Mouse (Mus musculus) neural tube, embryonic 12.5 days (tissue): ENCODE results near the gene Prss57. TPM values are rescaled to one million over a fixed set of nuclear protein-coding genes. Genes with fewer than 3 reads are reported as not detected.
"Not testable (repeated sequence)": the region's sequence is repeated elsewhere in the genome, so short reads cannot be mapped to it uniquely, and the experiment has no call there.

Source experiments
- ATAC-seq: fragments of 200-750 bp; cut with Nextera tagmentation; 2 replicates; pipeline ENCODE4 v1.8.0; 2017; ENCODE audit warnings: low read depth, mild to moderate bottlenecking, moderate TSS enrichment, moderate library complexity; ENCODE audit not compliant: low FRiP score
- H3K27ac ChIP-seq: fragments of 300-500 bp; sonication (generic); 2 replicates; pipeline ENCODE4 v1.5.1; 2016
- H3K27me3 ChIP-seq: fragments of 300-500 bp; sonication (generic); replicated peaks from 2 replicates; pipeline ENCODE4 v1.6.1; 2016; ENCODE audit warnings: mild to moderate bottlenecking
- H3K36me3 ChIP-seq: fragments of 300-500 bp; sonication (generic); 2 replicates; pipeline ENCODE4 v1.6.1; 2016; ENCODE audit warnings: mild to moderate bottlenecking
- H3K4me1 ChIP-seq: fragments of 300-500 bp; sonication (generic); 2 replicates; pipeline ENCODE4 v1.6.1; 2016
- H3K4me2 ChIP-seq: fragments of 300-500 bp; sonication (generic); replicated peaks from 2 replicates; pipeline ENCODE4 v1.6.1; 2016; ENCODE audit warnings: mild to moderate bottlenecking
- H3K4me3 ChIP-seq: fragments of 300-500 bp; sonication (generic); 2 replicates; pipeline ENCODE4 v1.5.1; 2016
- H3K9ac ChIP-seq: fragments of 300-500 bp; sonication (generic); 2 replicates; pipeline ENCODE4 v1.6.1; 2016; ENCODE audit warnings: mild to moderate bottlenecking
- H3K9me3 ChIP-seq: fragments of 300-500 bp; sonication (generic); 2 replicates; pipeline ENCODE4 v1.6.1; 2016; ENCODE audit warnings: mild to moderate bottlenecking
- WGBS: fragments of 180-500 bp; shearing (Covaris S2); methylation state at CpG from one replicate; pipeline ENCODE4 v1.1.7; 2016; 5-methylcytosine and 5-hydroxymethylcytosine counted together
- polyA plus RNA-seq: library from polyadenylated mRNA; unstranded; fragments of >200 nt; fragmentation: Nextera tagmentation; extraction: Ambion mirVana; gene quantifications from 2 replicates; pipeline ENCODE4 v1.2.1, GENCODE M21; 2016

Gene Prss57
- polyA plus RNA-seq, 1 experiment from 2014 or later, result 0.16 TPM

DNA sequence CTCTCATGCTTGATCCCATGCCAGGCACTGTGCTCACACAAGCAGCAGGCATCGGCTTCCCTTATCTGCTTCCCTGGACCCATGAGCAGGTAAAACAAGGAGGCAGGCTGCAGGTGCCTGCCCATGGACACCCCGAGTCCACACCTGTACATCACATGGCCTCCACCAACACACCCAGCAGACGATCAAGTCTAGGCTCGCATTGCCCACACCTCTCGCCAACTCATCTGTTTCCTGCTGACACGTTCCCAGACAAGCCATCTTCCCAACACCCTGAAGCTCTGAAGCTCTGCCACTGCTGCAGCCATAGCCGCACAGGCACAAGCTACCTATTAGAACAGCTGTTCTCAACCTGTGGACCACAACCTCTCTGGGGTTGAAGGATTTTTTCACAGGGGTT lies 26.5 kb downstream of the Prss57 start:
- 85% methylated on average over 7 of the region's 7 CpGs for WGBS

DNA sequence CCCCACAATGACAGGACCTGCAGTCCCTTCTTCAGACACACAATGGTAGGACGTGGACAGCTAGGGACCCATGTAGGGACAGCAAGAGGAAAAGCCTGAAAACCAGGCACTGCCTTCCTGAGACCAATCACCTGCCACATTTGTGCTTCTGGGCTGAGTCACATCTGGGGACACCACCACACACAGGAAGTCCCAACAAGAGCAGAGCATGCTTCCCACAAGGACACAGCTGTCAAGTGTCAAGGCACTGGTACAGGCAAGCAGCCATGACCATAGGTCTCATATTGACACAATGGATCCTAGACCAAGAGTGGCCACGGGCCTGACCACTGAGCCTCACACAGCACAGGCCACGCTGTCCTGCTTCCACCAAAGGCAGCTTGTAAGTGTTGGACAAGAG lies 27.9 kb downstream of the Prss57 start:
- no peak overlapping the region for H3K4me3 ChIP-seq
- peaks cover 18% of the 10 kb centered on the region for H3K4me1 ChIP-seq
- no peak overlapping the region for H3K4me2 ChIP-seq
- H3K9ac ChIP-seq, result no peak overlapping the region
- H3K36me3 ChIP-seq, result peaks cover 45% of the 10 kb centered on the region
- H3K9me3 ChIP-seq, result no peaks in the 10 kb centered on the region
- no peak for ATAC-seq
- H3K27ac ChIP-seq, result no peak overlapping the region
- 93% methylated on average over 3 of the region's 3 CpGs for WGBS
- no peaks in the 10 kb centered on the region for H3K27me3 ChIP-seq

More for the DNA sequence above, 26.5 kb downstream of the Prss57 start:
- peaks cover 23% of the 10 kb centered on the region for H3K4me1 ChIP-seq
- H3K4me3 ChIP-seq, result no peak overlapping the region
- no peak for ATAC-seq
- no peaks in the 10 kb centered on the region for H3K9me3 ChIP-seq
- H3K4me2 ChIP-seq, result no peak overlapping the region; the same call in 1 of the 2 replicates
- 0 out of 2 replicates have a peak overlapping the region, but pooled peaks have one; percentile 5 for H3K9ac ChIP-seq
- peaks cover 32% of the 10 kb centered on the region for H3K36me3 ChIP-seq
- no peak overlapping the region for H3K27ac ChIP-seq
- H3K27me3 ChIP-seq, result no peaks in the 10 kb centered on the region

DNA sequence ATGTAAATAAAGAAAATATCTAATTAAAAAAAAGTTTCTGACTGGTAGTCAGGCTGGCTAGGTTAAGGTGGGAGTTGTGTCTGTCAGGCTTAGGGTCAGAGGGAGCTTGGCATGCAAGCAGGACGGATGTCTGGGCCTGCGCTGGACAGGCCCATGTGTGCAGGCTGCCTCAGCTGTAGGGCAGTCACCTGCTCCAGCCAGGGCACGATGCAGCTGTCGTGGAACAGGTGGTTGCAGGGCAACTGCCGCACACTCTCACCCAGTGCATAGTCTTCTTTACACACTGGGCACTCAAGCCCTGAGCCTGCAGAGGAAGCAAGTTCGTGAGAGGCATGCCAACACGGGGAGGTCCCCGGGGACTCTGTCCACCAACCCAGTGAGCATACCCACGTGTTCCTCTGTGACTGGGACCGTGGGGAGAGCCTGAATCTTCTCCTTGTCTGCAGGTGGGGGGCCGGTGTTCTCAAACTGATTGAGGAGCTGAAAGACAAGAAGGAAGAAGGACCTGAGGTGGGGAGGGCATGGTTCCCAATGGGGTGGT lies 30.1 kb downstream of the Prss57 start:
- no peak for ATAC-seq
- Histone ChIP-seq H3K4me1 (peaks cover 16% of the 10 kb centered on the region), H3K27me3 (no peaks in the 10 kb centered on the region), H3K4me2 (no peak overlapping the region), H3K9ac (no peak overlapping the region), H3K9me3 (no peaks in the 10 kb centered on the region), H3K4me3 (no peak overlapping the region), H3K27ac (no peak overlapping the region), H3K36me3 (peaks cover 65% of the 10 kb centered on the region)
- WGBS, result 92% methylated on average over 11 of the region's 11 CpGs

DNA sequence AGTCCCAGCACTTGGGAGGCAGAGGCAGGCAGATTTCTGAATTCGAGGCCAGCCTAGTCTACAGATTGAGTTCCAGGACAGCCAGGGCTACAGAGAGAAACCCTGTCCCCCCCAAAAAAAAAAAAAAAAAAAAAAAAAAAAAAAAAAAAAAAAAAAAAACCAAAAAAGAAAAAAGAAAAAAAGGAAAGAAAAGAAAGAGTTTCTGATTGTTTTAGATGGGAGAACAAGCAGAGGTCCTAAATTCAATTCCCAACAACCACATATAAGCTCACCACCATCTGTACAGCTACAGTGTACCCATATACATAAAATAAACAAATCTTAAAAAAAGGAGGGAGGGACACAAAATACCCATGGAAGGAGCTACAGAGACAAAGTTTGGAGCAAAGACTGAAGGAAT lies 31.1 kb downstream of the Prss57 start:
- not testable (repeated sequence) for H3K4me3 ChIP-seq, H3K27me3 ChIP-seq, H3K9me3 ChIP-seq, H3K4me2 ChIP-seq, H3K27ac ChIP-seq, ATAC-seq, H3K9ac ChIP-seq
- Histone ChIP-seq H3K4me1 (peaks cover 16% of the 10 kb centered on the region), H3K36me3 (peaks cover 68% of the 10 kb centered on the region)
- WGBS, result 86% methylated on average over 1 of the region's 1 CpGs

DNA sequence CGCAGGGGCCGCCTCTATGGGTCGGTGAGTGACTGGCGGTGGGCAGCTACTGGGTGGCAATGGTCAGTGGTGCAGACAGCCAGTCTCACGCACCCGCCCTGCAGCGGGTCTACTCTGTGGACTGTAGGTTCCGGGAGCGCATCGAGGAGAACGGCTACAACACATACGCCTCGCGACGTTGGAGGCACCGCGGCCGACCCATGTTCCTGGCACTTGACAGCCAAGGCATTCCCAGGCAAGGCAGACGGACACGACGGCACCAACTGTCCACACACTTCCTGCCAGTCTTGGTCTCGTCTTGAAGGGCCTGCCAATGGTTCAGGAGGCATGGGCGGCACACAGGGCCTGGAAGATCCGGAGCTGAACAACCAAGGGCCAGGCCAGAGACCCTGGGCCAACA lies 34.1 kb downstream of the Prss57 start:
- ATAC-seq, result no peak

DNA sequence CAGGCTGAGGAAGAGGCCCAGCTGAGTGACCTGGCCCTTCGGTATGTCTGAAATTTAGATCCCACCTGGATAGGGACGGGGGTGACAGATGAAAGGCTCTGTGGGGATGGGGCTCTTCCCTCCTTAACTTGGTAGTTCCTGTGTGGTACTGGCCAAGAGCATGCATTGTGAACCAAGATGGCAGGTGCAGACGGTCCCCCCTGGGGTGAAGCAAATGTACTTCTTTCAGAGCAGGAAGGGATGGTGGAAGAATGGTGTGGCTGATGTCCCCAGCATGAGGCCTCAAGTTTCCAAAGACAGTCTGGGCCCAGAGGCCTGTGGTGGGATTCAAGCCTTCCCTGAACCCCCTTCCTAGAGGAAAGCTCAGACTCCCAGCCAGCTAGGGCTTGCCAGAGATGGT lies 34.9 kb downstream of the Prss57 start:
- Histone ChIP-seq H3K27me3 (no peaks in the 10 kb centered on the region), H3K9ac (no peak overlapping the region), H3K27ac (no peak overlapping the region), H3K4me2 (no peak overlapping the region), H3K4me3 (no peak overlapping the region), H3K36me3 (peaks cover 51% of the 10 kb centered on the region), H3K9me3 (no peaks in the 10 kb centered on the region), H3K4me1 (peaks cover 17% of the 10 kb centered on the region)
- ATAC-seq, result no peak
- WGBS, result 77% methylated on average over 3 of the region's 3 CpGs

More for the DNA sequence above, 34.1 kb downstream of the Prss57 start:
- Histone ChIP-seq H3K9ac (no peak overlapping the region), H3K27ac (no peak overlapping the region), H3K36me3 (peaks cover 59% of the 10 kb centered on the region), H3K4me2 (no peak overlapping the region), H3K4me3 (no peak overlapping the region), H3K27me3 (no peaks in the 10 kb centered on the region), H3K4me1 (peaks cover 17% of the 10 kb centered on the region), H3K9me3 (no peaks in the 10 kb centered on the region)
- WGBS, result 90% methylated on average over 24 of the region's 24 CpGs

DNA sequence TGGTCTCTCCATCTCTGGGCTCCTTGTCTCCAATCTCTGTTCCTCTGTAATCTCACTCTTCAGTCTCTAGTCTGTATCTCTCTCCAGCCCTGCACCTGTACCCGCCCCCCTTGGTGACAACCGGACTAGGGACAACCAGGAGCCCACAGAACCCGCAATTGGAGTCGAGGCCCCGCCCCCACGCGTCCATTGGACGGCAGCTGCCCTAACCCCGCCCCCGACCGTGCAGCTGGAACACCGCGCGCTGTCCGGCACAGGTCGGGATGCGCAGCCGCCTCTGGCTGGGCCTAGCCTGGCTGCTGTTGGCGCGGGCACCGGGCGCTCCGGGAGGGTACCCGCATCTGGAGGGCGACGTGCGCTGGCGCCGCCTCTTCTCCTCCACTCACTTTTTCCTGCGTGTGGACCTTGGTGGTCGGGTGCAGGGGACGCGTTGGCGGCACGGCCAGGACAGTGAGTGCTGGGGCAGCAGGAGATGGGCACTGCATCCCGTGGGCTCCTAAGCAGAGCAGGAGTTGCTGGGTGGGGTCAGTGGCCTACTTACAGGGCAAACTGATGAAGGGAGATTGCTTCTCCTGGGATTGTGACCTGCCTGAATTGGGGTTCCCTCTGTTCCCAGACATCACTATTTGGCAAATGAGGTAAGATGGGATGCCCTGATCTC lies 35.8 kb downstream of the Prss57 start, which contains the start of gene Fgf22:
Gene Fgf22 (plus strand): TSS at position 221 of the 661 bp plus-strand sequence.
- H3K9ac ChIP-seq, result peak within 1 kb of the TSS; percentile 49
- ATAC-seq, result peak; percentile 87
- peak within 1 kb of the TSS; percentile 83 for H3K4me2 ChIP-seq
- WGBS, result 1% methylated on average over 36 of the region's 36 CpGs
- H3K4me3 ChIP-seq, result peak within 1 kb of the TSS; percentile 40
- H3K27ac ChIP-seq, result no peak within 1 kb of the TSS
- H3K27me3 ChIP-seq, result no peaks in the 10 kb centered on the region
- H3K36me3 ChIP-seq, result peaks cover 42% of the 10 kb centered on the region
- peaks cover 17% of the 10 kb centered on the region for H3K4me1 ChIP-seq
- no peaks in the 10 kb centered on the region for H3K9me3 ChIP-seq

DNA sequence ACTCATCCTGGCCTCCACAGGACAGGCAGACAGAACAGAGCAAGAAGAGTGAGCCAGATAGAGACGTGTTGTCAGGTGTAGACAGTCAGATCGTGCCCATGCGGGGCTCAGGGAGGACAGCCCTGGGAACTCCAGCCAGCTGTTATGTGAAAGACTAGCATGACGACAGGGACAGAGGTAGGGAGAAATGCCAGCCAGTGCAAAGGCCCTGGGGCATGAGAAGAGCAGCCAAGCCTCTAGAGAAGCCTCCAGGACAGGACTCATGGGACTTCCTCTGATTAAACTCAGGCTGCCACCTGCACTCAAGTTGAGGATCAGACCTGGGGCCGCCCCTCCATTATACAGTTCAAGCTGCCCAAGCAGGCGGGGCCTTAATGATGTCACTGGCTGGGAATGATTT lies 42.3 kb downstream of the Prss57 start:
- Histone ChIP-seq H3K9ac (no peak overlapping the region), H3K4me2 (no peak overlapping the region), H3K4me3 (no peak overlapping the region), H3K27me3 (no peaks in the 10 kb centered on the region), H3K36me3 (peaks cover 11% of the 10 kb centered on the region), H3K4me1 (peaks cover 7% of the 10 kb centered on the region; the same call in 1 of the 2 replicates), H3K27ac (no peak overlapping the region), H3K9me3 (no peaks in the 10 kb centered on the region)
- WGBS, result 81% methylated on average over 6 of the region's 6 CpGs
- no peak for ATAC-seq

DNA sequence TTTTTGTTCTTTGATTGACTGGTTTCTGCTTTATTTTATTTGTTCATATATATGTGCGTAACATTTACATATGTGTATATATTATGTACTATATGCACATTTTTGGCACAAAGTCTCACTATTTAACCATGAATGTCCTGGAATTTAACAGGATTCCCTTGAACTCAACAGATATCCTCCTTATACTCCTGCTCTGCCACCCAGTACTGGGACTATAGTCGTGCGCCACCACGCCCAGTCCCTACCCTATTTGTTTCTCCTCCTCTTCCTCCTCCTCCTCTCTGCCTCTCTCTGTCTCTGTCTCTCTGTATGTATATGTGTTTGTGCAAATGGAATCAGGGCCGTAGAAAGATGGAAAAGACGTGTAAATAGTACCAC lies 44.0 kb downstream of the Prss57 start:
- WGBS, result 28% methylated on average over 6 of the region's 6 CpGs
- Histone ChIP-seq H3K36me3 (peaks cover 26% of the 10 kb centered on the region), H3K4me2 (peak overlapping the region; percentile 63), H3K27ac (no peak overlapping the region), H3K4me1 (peaks cover 7% of the 10 kb centered on the region; the same call in 1 of the 2 replicates), H3K9ac (no peak overlapping the region), H3K27me3 (no peaks in the 10 kb centered on the region), H3K9me3 (no peaks in the 10 kb centered on the region), H3K4me3 (no peak overlapping the region)
- ATAC-seq, result peak; percentile 48

DNA sequence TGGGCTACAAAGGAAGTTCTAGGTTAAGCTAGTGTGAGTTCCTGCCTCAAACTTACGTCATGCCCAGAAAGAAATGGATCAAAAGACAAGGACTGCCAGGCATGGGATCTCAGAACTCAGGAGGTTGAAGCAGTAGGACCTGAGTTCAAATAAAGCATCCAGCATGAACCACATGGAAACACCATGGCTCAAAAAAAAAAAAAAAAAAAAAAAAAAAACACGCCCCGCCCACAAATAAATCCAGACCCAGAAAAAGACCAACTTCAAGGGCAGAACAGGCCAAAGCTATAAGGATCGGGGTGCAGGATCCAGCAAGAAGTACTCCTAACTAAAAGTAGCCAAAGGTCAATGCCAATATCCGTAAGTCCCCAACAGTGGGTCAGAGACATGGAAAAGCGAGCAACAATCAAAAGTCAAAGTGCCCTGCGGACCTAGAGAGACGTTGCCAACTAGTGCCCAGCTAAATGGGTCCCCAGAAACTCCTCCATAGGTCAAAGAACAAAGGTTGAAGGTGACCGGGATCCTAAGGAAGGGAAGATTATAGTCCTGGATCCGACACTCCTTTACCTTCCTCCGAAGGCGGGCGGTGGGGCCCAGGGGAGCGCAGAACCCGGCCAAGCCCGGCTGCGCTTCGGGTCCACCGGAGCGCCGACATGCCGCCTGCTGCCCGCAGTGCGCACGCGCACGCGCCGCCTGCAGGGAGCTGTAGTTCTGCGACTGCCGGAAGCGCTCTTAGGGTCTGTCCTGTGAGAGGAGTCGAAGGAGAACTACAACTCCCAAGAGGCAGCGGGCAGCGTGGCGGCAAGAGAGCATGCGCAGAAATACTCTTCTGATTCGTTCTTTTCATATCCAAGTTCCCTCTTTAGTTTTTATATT lies 44.6 kb downstream of the Prss57 start, which contains the start of gene Polrmt:
Gene Polrmt (minus strand): TSS at position 684 of the 876 bp plus-strand sequence.
- Histone ChIP-seq H3K36me3 (peaks cover 32% of the 10 kb centered on the region), H3K27ac (no peak within 1 kb of the TSS), H3K4me1 (peaks cover 7% of the 10 kb centered on the region; the same call in 1 of the 2 replicates), H3K9ac (peak within 1 kb of the TSS; percentile 58), H3K27me3 (no peaks in the 10 kb centered on the region), H3K9me3 (no peaks in the 10 kb centered on the region), H3K4me2 (peak within 1 kb of the TSS; percentile 63), H3K4me3 (peak within 1 kb of the TSS; percentile 53)
- ATAC-seq, result peak; percentile 95
- 4% methylated on average over 38 of the region's 38 CpGs for WGBS

DNA sequence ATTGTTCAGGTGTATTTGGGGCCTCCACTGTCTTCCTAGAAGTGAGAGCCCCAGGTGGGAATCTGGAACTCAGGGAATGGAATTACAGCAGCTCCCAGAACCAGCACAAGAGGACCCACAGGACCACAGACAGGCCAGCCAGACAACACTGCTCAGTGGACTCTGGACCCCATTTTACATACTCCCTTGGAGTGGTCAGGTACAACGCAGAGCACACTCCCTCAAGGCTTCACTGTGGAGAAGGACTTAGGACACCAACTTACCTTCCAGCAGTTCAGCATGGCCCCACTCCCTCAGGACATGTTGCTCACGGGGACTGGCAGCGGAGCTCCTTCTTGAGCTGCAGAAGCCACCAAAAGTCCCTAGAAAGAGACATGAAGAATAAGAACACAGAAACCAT lies 45.4 kb downstream of the Prss57 start:
- Histone ChIP-seq H3K9me3 (0 out of 2 replicates have a peak, but pooled peaks cover 3% of the 10 kb centered on the region), H3K9ac (no peak overlapping the region), H3K4me2 (peak overlapping the region; percentile 63), H3K4me1 (peaks cover 7% of the 10 kb centered on the region; the same call in 1 of the 2 replicates), H3K27me3 (no peaks in the 10 kb centered on the region), H3K27ac (no peak overlapping the region), H3K4me3 (no peak overlapping the region), H3K36me3 (peaks cover 40% of the 10 kb centered on the region)
- WGBS, result 96% methylated on average over 3 of the region's 3 CpGs
- ATAC-seq, result no peak
